Mouse (Mus musculus) cerebellum, adult 11-12 months (tissue): Measurements from ENCODE around the gene Capn10.
A peak's percentile ranks its signal among the peaks of the same experiment; 100 is the strongest.

Experiments used
- DNase-seq: peaks from one replicate; pipeline ENCODE4 v3.0.0; 2022

The Capn10 gene

GRCm38 (mm10) chr1:92934182-92934827 lies at the start of gene Capn10:
Gene Capn10, plus strand, starts transcription at chr1:92934376.
- peak; percentile 96 for DNase-seq

GRCm38 (mm10) chr1:92888901-92889655 lies 45.1 kb upstream of the Capn10 start:
- DNase-seq, result no peak

- DNase-seq, result no peak
These were observed 41.4 kb upstream of the Capn10 start for GRCm38 (mm10) chr1:92892791-92893190.

- DNase-seq, result no peak
These were observed 40.3 kb upstream of the Capn10 start for GRCm38 (mm10) chr1:92893896-92894295.

DNA sequence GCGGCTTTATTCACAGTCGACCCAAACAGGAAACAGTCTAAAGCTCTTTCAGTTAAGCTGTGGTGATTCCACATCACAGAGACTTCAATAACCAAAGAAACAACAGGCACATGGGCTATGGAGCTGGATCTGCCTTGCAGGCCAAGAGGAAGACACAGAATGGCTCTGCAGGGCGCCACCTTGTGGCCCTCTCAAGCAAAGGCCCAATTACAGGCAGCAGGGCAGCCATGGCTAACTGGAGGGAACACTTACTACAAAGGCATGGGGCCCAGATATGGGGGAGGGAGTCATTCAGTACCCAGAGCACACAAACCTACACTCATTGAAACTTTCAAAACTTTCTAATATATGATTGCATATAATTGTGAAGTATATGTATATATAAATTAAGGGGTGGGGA lies 39.1 kb upstream of the Capn10 start:
- peak; percentile 87 for DNase-seq

DNA sequence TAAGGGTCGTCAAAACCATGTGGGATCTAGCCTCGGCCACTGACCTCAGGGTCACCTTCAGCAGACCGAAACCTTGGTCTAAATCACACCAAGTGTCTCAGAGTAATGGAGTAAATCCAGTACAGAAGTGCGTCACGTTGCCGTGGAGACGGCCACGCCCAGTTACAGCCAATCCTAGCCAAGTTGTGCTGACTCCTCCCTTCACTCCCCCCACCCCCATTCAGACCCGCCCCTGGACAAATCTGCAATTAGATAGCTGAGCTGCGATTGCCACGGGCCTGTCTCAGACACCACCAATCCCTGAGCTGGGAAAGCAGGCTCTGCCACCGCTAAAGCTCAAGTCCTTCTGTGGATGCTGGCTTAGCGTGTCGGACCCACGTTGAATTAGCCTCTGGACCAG lies 31.4 kb upstream of the Capn10 start, which contains the start of gene Ankmy1:
Gene Ankmy1 (minus strand): TSS at position 121 of the 400 bp plus-strand sequence.
- no peak for DNase-seq

- no peak for DNase-seq
These were observed 30.5 kb upstream of the Capn10 start for GRCm38 (mm10) chr1:92903627-92904026.

DNA sequence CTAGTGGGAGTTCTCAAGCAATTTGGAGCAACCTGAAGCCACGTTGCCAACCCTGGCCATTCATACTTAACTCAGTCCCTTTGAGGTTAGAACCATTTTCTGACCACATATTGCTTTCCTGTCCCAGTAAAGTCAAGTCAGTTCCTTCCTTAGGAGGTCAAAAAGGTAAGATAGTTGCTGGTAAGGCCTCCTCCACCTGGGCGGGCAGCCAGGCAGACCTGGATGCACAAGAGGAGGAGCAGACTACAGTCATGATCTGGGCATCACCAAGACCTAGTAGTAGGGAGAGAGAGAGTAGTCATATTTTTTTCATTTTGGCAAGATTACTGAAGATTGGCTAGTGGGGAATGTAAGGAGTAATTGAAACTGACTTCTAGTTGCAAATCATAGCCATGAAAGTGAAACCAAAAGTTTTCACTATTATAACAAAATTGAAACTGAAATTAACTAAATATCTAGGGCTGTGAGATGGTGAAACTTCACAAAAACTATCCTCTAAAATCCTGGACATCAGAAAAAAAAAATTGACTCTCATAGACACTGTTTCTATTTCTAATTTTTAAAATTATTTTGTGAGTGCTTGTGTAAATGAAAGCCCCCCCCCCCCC lies 28.4 kb upstream of the Capn10 start:
- no peak for DNase-seq

GRCm38 (mm10) chr1:92906779-92907631 lies 27.2 kb upstream of the Capn10 start, which contains the start of gene Dusp28:
Gene Dusp28, plus strand, starts transcription at chr1:92906981.
- DNase-seq, result peak; percentile 93

- peak; percentile 64 for DNase-seq
These were observed 26.4 kb upstream of the Capn10 start for GRCm38 (mm10) chr1:92907632-92908360.

DNA sequence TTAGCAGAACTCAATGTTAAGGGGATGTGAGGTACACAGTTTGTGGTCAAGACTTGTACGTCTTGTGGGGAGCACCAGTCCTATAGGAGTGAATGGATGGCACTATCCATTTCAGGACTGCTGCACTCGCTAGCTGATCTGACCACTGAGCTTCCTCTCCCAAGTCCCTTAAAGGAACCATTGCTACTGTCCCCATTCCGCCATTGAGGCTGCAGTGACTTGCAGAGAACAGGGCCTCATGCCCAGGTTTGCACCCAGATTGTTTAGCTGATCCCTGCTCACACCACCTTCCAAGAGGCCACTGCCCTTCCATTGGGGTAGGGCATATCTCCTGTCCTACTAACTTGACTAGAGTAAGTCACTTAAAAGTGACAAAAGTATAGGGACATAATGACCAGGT lies 25.5 kb upstream of the Capn10 start:
- DNase-seq, result no peak

- DNase-seq, result no peak
These were observed 25.1 kb upstream of the Capn10 start for GRCm38 (mm10) chr1:92909068-92909467.

GRCm38 (mm10) chr1:92910239-92910885 lies 23.8 kb upstream of the Capn10 start, which contains the start of gene Rnpepl1:
Gene Rnpepl1, plus strand, starts transcription at chr1:92910783.
- DNase-seq, result peak; percentile 87

- DNase-seq, result peak; percentile 81
These were observed 23.1 kb upstream of the Capn10 start for GRCm38 (mm10) chr1:92910925-92911720.

DNA sequence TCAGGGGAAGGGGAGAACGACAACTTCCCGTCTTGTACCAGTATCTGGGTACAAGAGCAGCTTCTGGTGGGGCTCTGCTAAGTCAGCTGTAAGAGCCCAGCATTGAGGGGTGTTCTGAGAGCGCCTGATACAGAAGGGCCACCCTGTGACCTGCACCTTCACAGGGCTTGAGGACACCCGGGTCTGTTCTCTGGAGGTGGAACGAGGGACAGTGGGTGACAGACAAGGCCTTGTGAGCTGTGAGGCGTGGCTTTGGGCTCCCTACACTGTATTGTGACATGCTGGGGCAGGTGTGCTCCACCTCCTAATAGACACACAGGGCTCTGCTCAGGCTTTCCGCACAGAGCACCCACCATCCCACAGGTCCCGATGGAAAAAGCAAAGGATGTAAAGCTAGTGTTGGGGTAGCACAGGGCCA lies 22.4 kb upstream of the Capn10 start:
- DNase-seq, result peak; percentile 59

GRCm38 (mm10) chr1:92912286-92912685 lies 21.9 kb upstream of the Capn10 start:
- DNase-seq, result peak; percentile 54

- DNase-seq, result no peak
These were observed 19.9 kb upstream of the Capn10 start for GRCm38 (mm10) chr1:92914239-92914638.

DNA sequence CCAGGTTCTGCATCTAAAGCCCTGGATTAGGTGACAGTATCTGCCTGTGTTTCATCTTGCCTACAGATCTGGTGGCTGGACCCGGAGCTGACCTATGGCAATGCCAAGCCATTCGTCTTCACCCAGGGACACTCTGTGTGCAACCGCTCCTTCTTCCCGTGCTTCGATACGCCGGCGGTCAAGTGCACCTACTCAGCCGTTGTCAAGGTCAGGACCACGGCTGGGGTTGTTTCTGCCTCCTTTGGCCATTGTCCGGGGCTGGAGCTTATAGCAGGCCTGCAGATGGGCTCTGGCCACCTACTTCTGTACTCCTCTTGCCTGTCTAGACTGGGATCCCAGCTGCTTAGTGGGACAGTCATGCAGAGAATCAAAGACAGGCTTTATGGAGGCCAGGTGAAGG lies 19.2 kb upstream of the Capn10 start:
- peak; percentile 21 for DNase-seq

DNA sequence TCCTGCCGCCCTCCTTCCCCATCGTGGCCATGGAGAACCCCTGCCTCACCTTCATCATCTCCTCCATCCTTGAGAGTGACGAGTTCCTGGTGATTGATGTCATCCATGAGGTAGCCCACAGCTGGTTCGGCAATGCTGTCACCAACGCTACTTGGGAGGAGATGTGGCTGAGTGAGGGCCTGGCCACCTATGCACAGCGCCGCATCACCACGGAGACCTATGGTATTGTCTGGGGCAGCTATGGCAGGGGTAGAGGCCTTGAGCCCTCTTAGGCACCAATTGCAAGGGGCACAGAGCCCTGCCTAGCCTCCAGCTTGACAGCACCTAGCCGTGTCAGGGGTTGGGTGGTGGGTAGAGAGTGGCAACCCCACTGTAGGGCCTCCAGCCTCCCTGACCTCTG lies 17.5 kb upstream of the Capn10 start:
- DNase-seq, result no peak

DNA sequence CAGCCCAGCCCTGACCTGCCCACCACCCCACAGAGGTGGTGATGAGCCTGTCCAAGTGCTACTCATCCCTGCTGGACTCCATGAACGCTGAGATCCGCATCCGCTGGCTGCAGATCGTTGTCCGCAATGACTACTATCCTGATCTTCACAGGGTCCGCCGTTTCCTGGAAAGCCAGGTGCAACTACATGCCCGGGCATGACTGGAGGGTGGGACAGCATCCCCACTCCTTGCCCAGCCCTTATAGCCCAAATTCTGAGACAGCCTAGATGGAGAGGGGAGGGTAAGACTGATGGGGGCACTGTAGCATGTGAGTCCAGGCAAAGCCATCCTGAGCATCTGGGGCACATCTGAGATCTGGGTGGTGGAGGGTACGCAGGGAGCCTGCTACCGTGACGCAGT lies 15.0 kb upstream of the Capn10 start:
- no peak for DNase-seq

GRCm38 (mm10) chr1:92919775-92920174 lies 14.4 kb upstream of the Capn10 start:
- DNase-seq, result peak; percentile 24
